Mouse (Mus musculus) forebrain, embryonic 10.5 days (tissue): ENCODE results near the gene Cdc14b. TPM values are rescaled to one million over a fixed set of nuclear protein-coding genes. Genes with fewer than 3 reads are reported as not detected.

Experiments used
- DNase-seq: peaks from one replicate; pipeline ENCODE4 v3.0.0-alpha.2; 2017; ENCODE audit warnings: low spot score; ENCODE audit errors: extremely low spot score
- H3K27ac ChIP-seq: fragments of 300-500 bp; sonication (generic); 2 replicates; pipeline ENCODE4 v1.5.1; 2016; ENCODE audit warnings: mild to moderate bottlenecking
- H3K27me3 ChIP-seq: fragments of 300-500 bp; sonication (generic); 2 replicates; pipeline ENCODE4 v1.6.1; 2016; ENCODE audit warnings: mild to moderate bottlenecking; ENCODE audit not compliant: poor library complexity, severe bottlenecking
- H3K36me3 ChIP-seq: fragments of 300-500 bp; sonication (generic); replicated peaks from 2 replicates; pipeline ENCODE4 v1.6.1; 2016; ENCODE audit warnings: mild to moderate bottlenecking, moderate library complexity
- H3K4me1 ChIP-seq: fragments of 300-500 bp; sonication (generic); 2 replicates; pipeline ENCODE4 v1.6.1; 2016
- H3K4me3 ChIP-seq: fragments of 300-500 bp; sonication (generic); 2 replicates; pipeline ENCODE4 v1.5.1; 2016; ENCODE audit warnings: mild to moderate bottlenecking, moderate library complexity
- H3K9me3 ChIP-seq: fragments of 300-500 bp; sonication (generic); 2 replicates; pipeline ENCODE4 v1.6.1; 2016; ENCODE audit warnings: mild to moderate bottlenecking, moderate library complexity
- WGBS: fragments of 180-500 bp; shearing (Covaris S2); methylation state at CpG from one replicate; pipeline ENCODE4 v1.1.7; 2016; 5-methylcytosine and 5-hydroxymethylcytosine counted together
- polyA plus RNA-seq: library from polyadenylated mRNA; unstranded; fragments of >200 nt; fragmentation: Nextera tagmentation; extraction: Ambion mirVana; gene quantifications from 2 replicates; pipeline ENCODE4 v1.2.1, GENCODE M21; 2016

The Cdc14b gene
- polyA plus RNA-seq, 1 experiment from 2014 or later, result 18.8 TPM

- Histone ChIP-seq H3K36me3 (peaks cover 7% of the 10 kb centered on the region; the same call in 1 of the 2 replicates), H3K9me3 (no peaks in the 10 kb centered on the region), H3K27me3 (peaks cover 6% of the 10 kb centered on the region), H3K4me1 (peaks cover 55% of the 10 kb centered on the region), H3K27ac (peak overlapping the region; percentile 98), H3K4me3 (peak overlapping the region; percentile 97)
- DNase-seq, result peak; percentile 51
- WGBS, result under 1% methylated on average over 61 of the region's 61 CpGs
These were observed 122.4 kb downstream of the Cdc14b start for GRCm38 (mm10) chr13:64152671-64153082.

GRCm38 (mm10) chr13:64152241-64152669 lies 122.8 kb downstream of the Cdc14b start:
- Histone ChIP-seq H3K4me3 (peak overlapping the region; percentile 97), H3K36me3 (peaks cover 7% of the 10 kb centered on the region; the same call in 1 of the 2 replicates), H3K9me3 (no peaks in the 10 kb centered on the region), H3K27ac (peak overlapping the region; percentile 98), H3K4me1 (peaks cover 55% of the 10 kb centered on the region), H3K27me3 (peaks cover 6% of the 10 kb centered on the region)
- peak; percentile 86 for DNase-seq
- under 1% methylated on average over 42 of the region's 42 CpGs for WGBS

DNA sequence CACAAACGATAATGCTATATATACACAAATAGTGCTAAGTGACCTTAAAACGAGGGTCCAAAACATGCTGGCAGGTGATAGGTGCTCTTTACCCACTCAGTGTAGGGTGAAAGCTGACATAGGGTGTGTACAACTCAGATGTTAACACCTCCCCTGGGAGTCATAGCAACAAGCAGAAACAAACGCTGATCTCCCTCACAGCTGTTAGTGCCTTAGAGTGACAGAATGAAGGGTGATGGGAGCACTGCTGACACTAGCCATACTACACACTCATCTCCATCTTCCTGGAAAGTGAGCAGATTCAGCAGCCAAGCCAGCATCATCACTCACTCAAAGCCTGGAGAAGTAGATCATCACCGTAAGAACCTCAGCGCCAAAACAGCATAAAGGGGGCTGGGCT lies 125.0 kb downstream of the Cdc14b start:
- Histone ChIP-seq H3K36me3 (peaks cover 13% of the 10 kb centered on the region), H3K27me3 (no peaks in the 10 kb centered on the region), H3K27ac (no peak overlapping the region), H3K4me3 (peak overlapping the region; percentile 97), H3K9me3 (no peaks in the 10 kb centered on the region), H3K4me1 (peaks cover 48% of the 10 kb centered on the region)
- WGBS, result 80% methylated on average over 5 of the region's 5 CpGs
- no peak for DNase-seq

Other genes with a start within 250 kb of the Cdc14b start
- 0.17 TPM in 1 of 2 replicates, not detected in the other for gene Hsd17b3, start 186.1 kb downstream of the Cdc14b start, polyA plus RNA-seq
- gene Slc35d2, start 145.9 kb downstream of the Cdc14b start, polyA plus RNA-seq, result 1.5 and 2.8 TPM in 2 replicates
- 17.6 and 18.8 TPM in 2 replicates for gene Zfp367, start 122.1 kb downstream of the Cdc14b start, polyA plus RNA-seq
- gene Habp4, start 113.5 kb downstream of the Cdc14b start, polyA plus RNA-seq, result 13.7 and 16.3 TPM in 2 replicates
- gene Aaed1, start 37.4 kb upstream of the Cdc14b start, polyA plus RNA-seq, result 26.3 and 27.2 TPM in 2 replicates
- 135 and 141 TPM in 2 replicates for gene Ctsl, start 95.6 kb upstream of the Cdc14b start, polyA plus RNA-seq
- 10.2 and 10.8 TPM in 2 replicates for gene Cdk20, start 157.0 kb upstream of the Cdc14b start, polyA plus RNA-seq
- not detected in 2 replicates for gene Fam240b, start 222.5 kb upstream of the Cdc14b start, polyA plus RNA-seq